Mouse (Mus musculus): ENCODE results near the gene Prm1. TPM values are rescaled to one million over a fixed set of nuclear protein-coding genes. Genes with fewer than 3 reads are reported as not detected.

Gene Prm1
- polyA plus RNA-seq, 1 experiment, result 4.6 TPM

GRCm38 (mm10) chr16:10763540-10764264 is 41.9 kb downstream of the Prm1 start:
- no peak overlapping the region for H3K27ac ChIP-seq (ENCODE audit: control insufficient read depth, insufficient read depth, low read depth, low read length, poor library complexity)
- H3K4me1 ChIP-seq (ENCODE audit: control insufficient read depth, insufficient read depth, low read length), result peaks cover 4% of the 10 kb centered on the region; the same call in 1 of the 2 replicates
- TF ChIP-seq CTCF (IDR thresholded peaks at IDR 0.05; ENCODE audit: control insufficient read depth, insufficient read depth, low read length), result no peak
- no peak overlapping the region for H3K4me3 ChIP-seq (replicated peaks; ENCODE audit: control insufficient read depth, low read depth, low read length)
- 52% methylated on average over 6 of the region's 6 CpGs for WGBS

GRCm38 (mm10) chr16:10762569-10763180 is 43.0 kb downstream of the Prm1 start:
- Histone ChIP-seq H3K4me1 (ENCODE audit: control insufficient read depth, insufficient read depth, low read length) (peaks cover 2% of the 10 kb centered on the region; the same call in 1 of the 2 replicates), H3K4me3 (replicated peaks; ENCODE audit: control insufficient read depth, low read depth, low read length) (no peak overlapping the region), H3K27ac (ENCODE audit: control insufficient read depth, insufficient read depth, low read depth, low read length, poor library complexity) (no peak overlapping the region)
- WGBS, result 71% methylated on average over 5 of the region's 5 CpGs
- TF ChIP-seq CTCF (IDR thresholded peaks at IDR 0.05; ENCODE audit: control insufficient read depth, insufficient read depth, low read length) (no peak), POLR2A (IDR thresholded peaks at IDR 0.05; ENCODE audit: borderline replicate concordance, control insufficient read depth, low read depth, low read length) (no peak)

- Histone ChIP-seq H3K4me3 (replicated peaks; ENCODE audit: control insufficient read depth, low read depth, low read length) (no peak overlapping the region), H3K27ac (ENCODE audit: control insufficient read depth, insufficient read depth, low read depth, low read length, poor library complexity) (no peak overlapping the region), H3K4me1 (ENCODE audit: control insufficient read depth, insufficient read depth, low read length) (peaks cover 2% of the 10 kb centered on the region; the same call in 1 of the 2 replicates)
- no peak for TF ChIP-seq CTCF (IDR thresholded peaks at IDR 0.05; ENCODE audit: control insufficient read depth, insufficient read depth, low read length)
- TF ChIP-seq POLR2A (IDR thresholded peaks at IDR 0.05; ENCODE audit: borderline replicate concordance, control insufficient read depth, low read depth, low read length), result no peak
- 77% methylated on average over 8 of the region's 8 CpGs for WGBS
Observed at GRCm38 (mm10) chr16:10761182-10761581, 44.5 kb downstream of the Prm1 start.

GRCm38 (mm10) chr16:10756168-10756567 is 49.5 kb downstream of the Prm1 start:
- H3K4me3 ChIP-seq (replicated peaks; ENCODE audit: control insufficient read depth, low read depth, low read length), result no peak overlapping the region
- H3K4me1 ChIP-seq (ENCODE audit: control insufficient read depth, insufficient read depth, low read length), result peaks cover under 1% of the 10 kb centered on the region; the same call in 1 of the 2 replicates
- no peak for TF ChIP-seq POLR2A (IDR thresholded peaks at IDR 0.05; ENCODE audit: borderline replicate concordance, control insufficient read depth, low read depth, low read length)
- no peak for TF ChIP-seq CTCF (IDR thresholded peaks at IDR 0.05; ENCODE audit: control insufficient read depth, insufficient read depth, low read length)
- 37% methylated on average over 6 of the region's 6 CpGs for WGBS
- H3K27ac ChIP-seq (ENCODE audit: control insufficient read depth, insufficient read depth, low read depth, low read length, poor library complexity), result no peak overlapping the region

GRCm38 (mm10) chr16:10754521-10755296 is 50.9 kb downstream of the Prm1 start:
- Histone ChIP-seq H3K4me1 (ENCODE audit: control insufficient read depth, insufficient read depth, low read length) (no peaks in the 10 kb centered on the region; the same call in 1 of the 2 replicates), H3K27ac (ENCODE audit: control insufficient read depth, insufficient read depth, low read depth, low read length, poor library complexity) (no peak overlapping the region), H3K4me3 (replicated peaks; ENCODE audit: control insufficient read depth, low read depth, low read length) (no peak overlapping the region)
- 87% methylated on average over 3 of the region's 3 CpGs for WGBS
- TF ChIP-seq POLR2A (IDR thresholded peaks at IDR 0.05; ENCODE audit: borderline replicate concordance, control insufficient read depth, low read depth, low read length) (no peak), CTCF (IDR thresholded peaks at IDR 0.05; ENCODE audit: control insufficient read depth, insufficient read depth, low read length) (no peak)

GRCm38 (mm10) chr16:10749824-10750223 is 55.8 kb downstream of the Prm1 start:
- 79% methylated on average over 7 of the region's 7 CpGs for WGBS
- no peak overlapping the region for H3K4me3 ChIP-seq (replicated peaks; ENCODE audit: control insufficient read depth, low read depth, low read length)
- H3K4me1 ChIP-seq (ENCODE audit: control insufficient read depth, insufficient read depth, low read length), result no peaks in the 10 kb centered on the region
- H3K27ac ChIP-seq (ENCODE audit: control insufficient read depth, insufficient read depth, low read depth, low read length, poor library complexity), result no peak overlapping the region
- no peak for TF ChIP-seq CTCF (IDR thresholded peaks at IDR 0.05; ENCODE audit: control insufficient read depth, insufficient read depth, low read length)
- TF ChIP-seq POLR2A (IDR thresholded peaks at IDR 0.05; ENCODE audit: borderline replicate concordance, control insufficient read depth, low read depth, low read length), result no peak

GRCm38 (mm10) chr16:10749226-10749625 is 56.4 kb downstream of the Prm1 start:
- H3K27ac ChIP-seq (ENCODE audit: control insufficient read depth, insufficient read depth, low read depth, low read length, poor library complexity), result no peak overlapping the region
- H3K4me1 ChIP-seq (ENCODE audit: control insufficient read depth, insufficient read depth, low read length), result no peaks in the 10 kb centered on the region
- no peak overlapping the region for H3K4me3 ChIP-seq (replicated peaks; ENCODE audit: control insufficient read depth, low read depth, low read length)
- TF ChIP-seq CTCF (IDR thresholded peaks at IDR 0.05; ENCODE audit: control insufficient read depth, insufficient read depth, low read length), result no peak
- TF ChIP-seq POLR2A (IDR thresholded peaks at IDR 0.05; ENCODE audit: borderline replicate concordance, control insufficient read depth, low read depth, low read length), result no peak
- 77% methylated on average over 7 of the region's 7 CpGs for WGBS

Other genes starting within 250 kb of the Prm1 start
- gene Socs1, start 20.3 kb downstream of the Prm1 start, polyA plus RNA-seq (2011; ENCODE audit: insufficient read depth, insufficient read length, low replicate concordance, missing spikeins), result 2.8 and 4.8 TPM in 2 replicates
- gene Tnp2, start 17.2 kb downstream of the Prm1 start, polyA plus RNA-seq (2011; ENCODE audit: insufficient read depth, insufficient read length, low replicate concordance, missing spikeins), result not detected in 2 replicates
- gene Prm3, start 14.9 kb downstream of the Prm1 start, polyA plus RNA-seq (2011; ENCODE audit: insufficient read depth, insufficient read length, low replicate concordance, missing spikeins), result not detected in 2 replicates
- gene Prm2, start 9.7 kb downstream of the Prm1 start, polyA plus RNA-seq (2011; ENCODE audit: insufficient read depth, insufficient read length, low replicate concordance, missing spikeins), result not detected in 2 replicates
- not detected in 2 replicates for gene Gm11172, start 7.1 kb upstream of the Prm1 start, polyA plus RNA-seq (2011; ENCODE audit: insufficient read depth, insufficient read length, low replicate concordance, missing spikeins)
- 3.8 and 4.8 TPM in 2 replicates for gene Rmi2, start 29.2 kb upstream of the Prm1 start, polyA plus RNA-seq (2011; ENCODE audit: insufficient read depth, insufficient read length, low replicate concordance, missing spikeins)